Mouse (Mus musculus) stomach, embryonic 15.5 days (tissue): ENCODE measurements at regions not wholly inside any gene's neighbourhood (a gene's known extent, or its start where the extent isn't known, plus 50 kb on each side); places are given as distances from the start of the nearest gene placed in this dataset.

Source experiments
- ATAC-seq: fragments of 200-750 bp; cut with Nextera tagmentation; 2 replicates; pipeline ENCODE4 v1.8.0; 2017; ENCODE audit warnings: low read depth, moderate number of reproducible peaks, moderate TSS enrichment; ENCODE audit not compliant: insufficient read depth, low FRiP score
- H3K27ac ChIP-seq: fragments of 300-500 bp; sonication (generic); 2 replicates; pipeline ENCODE4 v1.5.1; 2015; ENCODE audit warnings: mild to moderate bottlenecking, inconsistent platforms
- H3K27me3 ChIP-seq: fragments of 300-500 bp; sonication (generic); replicated peaks from 2 replicates; pipeline ENCODE4 v1.6.1; 2015; ENCODE audit warnings: inconsistent platforms
- H3K36me3 ChIP-seq: fragments of 300-500 bp; sonication (generic); 2 replicates; pipeline ENCODE4 v1.6.1; 2015; ENCODE audit warnings: inconsistent platforms
- H3K4me1 ChIP-seq: fragments of 300-500 bp; sonication (generic); 2 replicates; pipeline ENCODE4 v1.6.1; 2015; ENCODE audit warnings: inconsistent platforms
- H3K4me2 ChIP-seq: fragments of 300-500 bp; sonication (generic); 2 replicates; pipeline ENCODE4 v1.6.1; 2015; ENCODE audit warnings: mild to moderate bottlenecking, inconsistent platforms
- H3K4me3 ChIP-seq: fragments of 300-500 bp; sonication (generic); replicated peaks from 2 replicates; pipeline ENCODE4 v1.5.1; 2015; ENCODE audit warnings: inconsistent platforms
- H3K9ac ChIP-seq: fragments of 300-500 bp; sonication (generic); 2 replicates; pipeline ENCODE4 v1.6.1; 2015; ENCODE audit warnings: inconsistent platforms
- H3K9me3 ChIP-seq: fragments of 300-500 bp; sonication (generic); 2 replicates; pipeline ENCODE4 v1.6.1; 2016; ENCODE audit warnings: inconsistent platforms
- WGBS: fragments of 180-500 bp; shearing (Covaris S2); methylation state at CpG from one replicate; pipeline ENCODE4 v1.1.7; 2015; 5-methylcytosine and 5-hydroxymethylcytosine counted together

- Histone ChIP-seq H3K4me3 (no peak overlapping the region), H3K36me3 (no peaks in the 10 kb centered on the region), H3K9ac (no peak overlapping the region), H3K4me1 (no peaks in the 10 kb centered on the region), H3K9me3 (no peaks in the 10 kb centered on the region), H3K27ac (no peak overlapping the region), H3K27me3 (no peaks in the 10 kb centered on the region), H3K4me2 (no peak overlapping the region)
- 19% methylated on average over 2 of the region's 2 CpGs for WGBS
- no peak for ATAC-seq
These were observed 289.6 kb upstream of the Kcnh7 start for GRCm38 (mm10) chr2:63473699-63474098.

- no peaks in the 10 kb centered on the region for H3K9me3 ChIP-seq
- no peak for ATAC-seq
- no peak overlapping the region for H3K27ac ChIP-seq
- WGBS, result 47% methylated on average over 2 of the region's 2 CpGs
- H3K9ac ChIP-seq, result no peak overlapping the region
- H3K4me2 ChIP-seq, result no peak overlapping the region
- no peaks in the 10 kb centered on the region for H3K27me3 ChIP-seq
- H3K36me3 ChIP-seq, result no peaks in the 10 kb centered on the region
- no peak overlapping the region for H3K4me3 ChIP-seq
- H3K4me1 ChIP-seq, result no peaks in the 10 kb centered on the region
These were observed 288.2 kb upstream of the Kcnh7 start for GRCm38 (mm10) chr2:63472248-63472647.

GRCm38 (mm10) chr2:63459112-63459511 is 275.0 kb upstream of the Kcnh7 start:
- no peak overlapping the region for H3K4me2 ChIP-seq
- no peak overlapping the region for H3K4me3 ChIP-seq
- no peak overlapping the region for H3K9ac ChIP-seq
- no peak for ATAC-seq
- no peaks in the 10 kb centered on the region for H3K4me1 ChIP-seq
- H3K27ac ChIP-seq, result no peak overlapping the region
- 84% methylated on average over 2 of the region's 2 CpGs for WGBS
- H3K36me3 ChIP-seq, result no peaks in the 10 kb centered on the region
- H3K9me3 ChIP-seq, result no peaks in the 10 kb centered on the region
- no peaks in the 10 kb centered on the region for H3K27me3 ChIP-seq

GRCm38 (mm10) chr2:63454263-63455011 is 270.4 kb upstream of the Kcnh7 start:
- H3K4me3 ChIP-seq, result no peak overlapping the region
- H3K27me3 ChIP-seq, result no peaks in the 10 kb centered on the region
- H3K4me2 ChIP-seq, result no peak overlapping the region
- ATAC-seq, result no peak
- 48% methylated on average over 10 of the region's 10 CpGs for WGBS
- H3K9me3 ChIP-seq, result no peaks in the 10 kb centered on the region
- no peak overlapping the region for H3K9ac ChIP-seq
- H3K4me1 ChIP-seq, result no peaks in the 10 kb centered on the region
- no peak overlapping the region for H3K27ac ChIP-seq
- H3K36me3 ChIP-seq, result no peaks in the 10 kb centered on the region

- Histone ChIP-seq H3K4me1 (no peaks in the 10 kb centered on the region), H3K27me3 (no peaks in the 10 kb centered on the region), H3K9me3 (no peaks in the 10 kb centered on the region), H3K27ac (no peak overlapping the region), H3K9ac (no peak overlapping the region), H3K4me2 (no peak overlapping the region), H3K4me3 (no peak overlapping the region), H3K36me3 (no peaks in the 10 kb centered on the region)
- WGBS, result 54% methylated on average over 1 of the region's 1 CpGs
- no peak for ATAC-seq
These were observed 268.8 kb upstream of the Kcnh7 start for GRCm38 (mm10) chr2:63452891-63453290.

- Histone ChIP-seq H3K27me3 (no peaks in the 10 kb centered on the region), H3K9me3 (no peaks in the 10 kb centered on the region), H3K9ac (no peak overlapping the region), H3K27ac (no peak overlapping the region), H3K4me3 (no peak overlapping the region), H3K36me3 (no peaks in the 10 kb centered on the region), H3K4me2 (no peak overlapping the region), H3K4me1 (no peaks in the 10 kb centered on the region)
- no peak for ATAC-seq
- WGBS, result 63% methylated on average over 1 of the region's 1 CpGs
These were observed 268.1 kb upstream of the Kcnh7 start for GRCm38 (mm10) chr2:63452164-63452563.

- Histone ChIP-seq H3K36me3 (no peaks in the 10 kb centered on the region), H3K4me3 (no peak overlapping the region)
- no peak for ATAC-seq
These were observed 250.2 kb upstream of the Kcnh7 start for GRCm38 (mm10) chr2:63434327-63434726.

GRCm38 (mm10) chr2:63405405-63405804 is 221.3 kb upstream of the Kcnh7 start:
- Histone ChIP-seq H3K27me3 (no peaks in the 10 kb centered on the region), H3K9ac (no peak overlapping the region), H3K4me3 (no peak overlapping the region), H3K4me2 (no peak overlapping the region), H3K4me1 (no peaks in the 10 kb centered on the region), H3K27ac (no peak overlapping the region), H3K9me3 (no peaks in the 10 kb centered on the region), H3K36me3 (no peaks in the 10 kb centered on the region)
- ATAC-seq, result no peak
- WGBS, result 84% methylated on average over 1 of the region's 1 CpGs

More at GRCm38 (mm10) chr2:63434327-63434726, 250.2 kb upstream of the Kcnh7 start:
- Histone ChIP-seq H3K4me2 (no peak overlapping the region), H3K27me3 (no peaks in the 10 kb centered on the region), H3K9me3 (no peaks in the 10 kb centered on the region), H3K27ac (no peak overlapping the region), H3K9ac (no peak overlapping the region), H3K4me1 (no peaks in the 10 kb centered on the region)
